Mouse (Mus musculus) inflammation-experienced regulatory T-cells, adult 6 months (primary cell): ENCODE results near the gene Syne1. TPM values are rescaled to one million over a fixed set of nuclear protein-coding genes. Genes with fewer than 3 reads are reported as not detected.

Experiments
- ATAC-seq: one replicate; pipeline ENCODE4 v1.8.0; 2017
- polyA plus RNA-seq, 3 experiments: library from polyadenylated mRNA; unstranded; fragments of 100-300 nt; shearing (Covaris generic); gene quantifications; one replicate each; pipeline ENCODE4 v1.2.1; 2017

Syne1 gene
- polyA plus RNA-seq, 3 experiments from 2014 or later: 13.9 to 24.2 (median 15.3) TPM

GRCm38 (mm10) chr10:5056243-5056735, 495.0 kb downstream of the Syne1 start:
- ATAC-seq: no peak

DNA sequence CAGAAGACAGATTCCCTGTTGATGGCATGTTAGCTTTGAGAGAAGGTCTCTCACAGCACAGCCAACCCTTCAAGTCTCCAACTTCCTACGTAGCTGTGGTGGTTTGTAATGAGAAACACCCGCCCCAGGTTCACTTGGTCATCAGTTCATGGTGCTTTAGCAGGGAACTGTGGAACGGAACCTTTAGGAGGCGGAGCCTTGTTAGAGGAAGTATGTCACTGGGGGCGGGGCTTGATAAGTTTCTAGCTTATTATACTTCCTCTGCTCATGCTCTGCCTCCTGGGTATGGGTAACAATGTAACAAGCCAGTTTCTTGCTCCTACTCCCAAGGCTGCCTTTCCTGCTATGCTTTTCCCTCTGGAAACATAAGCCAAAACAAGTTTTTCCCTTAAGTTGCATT, 505.6 kb downstream of the Syne1 start:
- ATAC-seq: no peak

DNA sequence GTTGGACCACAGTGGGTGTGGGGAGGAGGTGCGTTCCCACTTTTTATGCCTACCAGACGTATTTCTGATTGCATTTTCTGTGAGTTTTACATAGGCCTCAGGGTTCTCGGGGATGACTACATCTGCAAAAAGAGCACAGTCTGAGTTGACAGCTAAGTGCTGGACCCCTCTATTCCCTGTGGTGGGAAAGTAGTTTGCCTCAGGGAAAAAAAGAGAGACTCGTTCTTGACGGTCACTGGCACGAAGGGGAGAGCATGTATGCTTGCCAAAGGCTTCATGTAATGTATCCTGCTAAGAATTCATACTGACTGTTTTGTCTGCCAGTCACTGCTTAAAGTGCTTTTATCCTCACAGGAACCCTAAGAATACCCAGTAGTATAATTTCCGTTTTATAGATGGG, 506.1 kb downstream of the Syne1 start:
- ATAC-seq: no peak

GRCm38 (mm10) chr10:5044481-5044880, 506.8 kb downstream of the Syne1 start:
- ATAC-seq: no peak

DNA sequence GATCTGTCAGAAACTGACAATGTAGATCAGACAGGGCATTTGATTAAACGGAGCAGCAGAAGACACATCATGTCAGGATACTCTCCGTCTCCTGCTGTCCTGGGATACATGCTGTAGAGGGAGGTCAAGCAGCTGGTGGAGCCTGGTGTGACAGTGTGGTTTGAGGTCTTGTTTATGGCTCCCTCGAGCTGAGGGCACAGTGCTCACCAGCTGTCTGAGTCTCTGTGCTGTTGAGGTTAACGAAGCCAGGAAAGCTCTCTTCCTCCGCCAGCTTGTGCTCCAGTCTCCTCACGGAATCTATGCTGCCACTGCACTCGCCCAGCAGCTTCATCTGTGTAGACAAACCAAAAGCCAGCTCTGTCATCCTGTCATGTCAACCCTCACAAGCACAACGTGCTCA, 510.0 kb downstream of the Syne1 start:
- no peak for ATAC-seq

DNA sequence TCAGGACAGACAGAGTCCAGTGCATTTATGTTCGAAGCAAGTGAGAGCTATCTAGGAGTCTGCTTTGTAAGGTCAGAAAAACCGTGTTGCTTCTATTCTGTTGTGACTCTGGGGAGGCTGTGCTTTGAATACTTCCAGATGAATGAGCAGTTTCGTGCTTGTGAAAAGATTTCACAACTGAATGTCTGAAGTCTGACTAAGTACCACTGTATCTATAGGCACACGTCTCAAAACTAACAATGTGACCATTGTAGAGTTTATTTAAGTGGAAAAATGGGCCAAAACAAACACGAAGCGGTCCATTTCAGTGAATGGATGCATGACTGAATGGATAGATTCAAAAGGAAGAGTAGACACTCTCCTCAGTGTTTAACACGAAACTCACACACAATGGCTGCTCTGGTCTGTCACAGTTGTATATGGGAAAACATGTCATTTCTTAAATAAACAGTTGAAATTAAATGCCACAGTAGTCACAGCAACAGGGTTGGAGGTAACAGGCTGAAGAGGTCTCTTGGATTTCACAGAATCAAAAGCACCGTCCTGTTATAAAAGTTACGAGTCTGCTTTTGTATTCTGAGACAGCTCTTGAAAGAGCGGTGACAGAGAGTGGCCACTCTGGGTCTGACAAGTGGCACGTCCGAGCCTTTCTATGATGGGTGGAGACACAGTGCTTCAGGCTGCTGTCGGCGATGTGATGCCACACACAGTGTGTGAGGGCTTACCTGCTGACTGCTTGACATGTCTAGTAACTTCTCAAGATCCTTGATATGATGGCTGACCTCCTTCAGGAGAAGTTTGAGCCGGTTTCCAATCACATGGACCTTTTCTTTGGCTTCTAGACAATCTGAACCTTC, 518.9 kb downstream of the Syne1 start:
- no peak for ATAC-seq

DNA sequence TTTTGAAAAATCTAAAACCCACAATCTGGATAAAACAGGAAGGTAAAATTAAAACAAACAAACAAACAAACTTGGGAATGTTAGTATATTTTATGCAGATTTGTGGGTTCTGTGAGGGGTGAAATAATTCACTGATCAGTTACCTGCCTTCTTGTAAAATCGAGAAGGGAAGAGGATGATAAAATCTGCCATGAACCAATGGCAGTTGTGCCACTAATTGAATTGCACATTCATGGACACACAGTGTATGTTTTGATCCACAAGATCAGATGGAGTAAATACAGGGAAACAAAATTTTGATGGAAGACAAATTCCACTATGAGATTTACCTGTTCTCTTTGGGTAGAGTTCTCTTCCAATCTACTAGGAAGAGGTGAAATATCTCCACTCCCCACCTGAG, 521.4 kb downstream of the Syne1 start:
- no peak for ATAC-seq

DNA sequence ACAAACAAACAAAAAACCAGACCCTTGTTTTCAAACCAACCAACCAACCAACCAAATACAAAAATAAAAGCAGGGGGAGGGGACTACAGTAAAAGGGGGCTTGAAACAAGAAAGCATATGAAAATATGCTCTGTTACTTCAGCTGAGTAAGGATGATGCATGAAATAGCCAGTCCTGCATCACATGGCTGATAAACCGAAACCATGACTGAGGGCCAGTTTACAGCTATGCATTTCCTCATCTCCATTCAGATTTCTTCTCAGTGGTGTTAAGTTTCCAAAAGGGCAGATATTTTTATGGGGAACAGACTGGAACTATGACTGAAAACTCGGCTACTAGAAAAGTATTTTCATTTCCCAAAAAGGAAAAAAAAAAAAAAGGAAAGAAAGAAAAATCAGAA, 522.1 kb downstream of the Syne1 start:
- ATAC-seq: no peak

- ATAC-seq: no peak
These were observed 523.0 kb downstream of the Syne1 start for GRCm38 (mm10) chr10:5028301-5028700.

DNA sequence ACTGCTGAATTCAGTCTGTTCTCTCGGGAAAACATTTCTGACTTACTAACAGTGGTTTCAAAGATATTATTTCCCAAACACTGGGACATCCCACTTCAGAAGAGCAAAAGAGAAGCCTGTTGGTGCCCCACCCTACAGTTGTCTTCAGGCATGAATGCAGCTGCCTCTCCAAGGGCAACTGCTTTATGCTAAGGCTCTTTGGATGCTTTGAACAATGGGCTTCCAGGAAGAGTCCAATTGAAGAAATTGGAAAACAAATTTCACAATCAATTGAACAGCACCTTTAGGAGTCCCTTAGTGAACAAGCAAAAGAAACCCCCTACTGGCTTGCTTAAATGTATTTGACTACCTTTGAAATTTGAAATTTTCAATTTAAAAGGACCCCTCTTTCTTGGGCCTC, 524.1 kb downstream of the Syne1 start:
- no peak for ATAC-seq

DNA sequence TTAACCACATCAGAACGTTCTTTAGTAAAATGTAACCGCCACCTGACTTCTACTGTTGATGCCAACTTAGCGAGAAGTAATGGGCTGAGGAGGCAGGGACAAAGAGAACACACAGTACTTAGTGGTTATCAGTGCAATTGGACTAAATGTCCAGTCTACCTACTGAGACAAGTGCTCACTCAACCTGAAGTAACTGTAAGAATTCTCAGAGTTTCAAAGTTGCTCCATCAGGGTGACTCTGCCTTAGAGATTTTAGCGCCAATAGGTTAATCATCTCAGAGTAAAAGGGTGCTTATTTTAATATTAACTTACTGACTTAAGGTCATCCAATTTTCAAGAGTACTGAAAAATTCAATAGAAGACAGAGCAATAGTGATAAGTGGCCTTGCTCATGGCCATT, 525.4 kb downstream of the Syne1 start:
- ATAC-seq: no peak

DNA sequence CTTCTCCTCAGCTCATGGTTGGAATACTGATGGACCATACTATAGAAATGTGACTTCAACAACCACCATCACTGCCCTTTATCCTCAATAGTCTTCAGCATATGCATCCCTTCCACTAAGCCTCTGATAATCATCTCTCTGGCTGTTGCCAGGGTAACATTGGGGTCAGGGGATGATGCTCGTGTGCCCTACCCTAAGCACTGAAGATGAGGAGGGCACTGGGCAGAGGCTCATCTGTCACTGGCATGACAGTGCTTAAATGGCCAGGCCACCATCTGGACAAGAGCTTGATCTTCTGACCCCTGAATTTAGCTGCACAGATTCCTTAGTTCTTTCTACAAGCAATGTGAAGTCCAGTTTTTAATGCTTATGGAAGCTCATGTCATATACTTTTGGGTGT, 534.1 kb downstream of the Syne1 start:
- no peak for ATAC-seq

DNA sequence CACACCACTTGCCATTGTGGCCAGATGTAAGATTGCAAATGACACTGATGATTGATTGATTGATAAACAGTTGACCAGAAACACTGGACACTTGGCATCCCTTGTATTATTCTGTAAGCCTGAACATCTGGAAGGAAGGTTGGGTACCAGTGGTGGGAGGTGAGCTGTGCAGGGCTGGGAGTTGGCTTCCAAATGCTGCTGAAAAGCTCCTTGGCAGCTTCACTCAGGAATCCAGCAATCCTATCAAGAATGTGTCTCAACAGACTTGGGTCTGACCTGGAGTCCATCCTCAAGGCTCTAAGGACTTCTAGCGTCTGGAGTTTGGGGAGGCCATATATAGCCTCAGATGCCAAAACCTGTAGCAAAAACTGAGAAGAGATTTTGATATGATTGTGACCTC, 536.3 kb downstream of the Syne1 start:
- no peak for ATAC-seq

GRCm38 (mm10) chr10:5012004-5012403, 539.3 kb downstream of the Syne1 start:
- no peak for ATAC-seq

DNA sequence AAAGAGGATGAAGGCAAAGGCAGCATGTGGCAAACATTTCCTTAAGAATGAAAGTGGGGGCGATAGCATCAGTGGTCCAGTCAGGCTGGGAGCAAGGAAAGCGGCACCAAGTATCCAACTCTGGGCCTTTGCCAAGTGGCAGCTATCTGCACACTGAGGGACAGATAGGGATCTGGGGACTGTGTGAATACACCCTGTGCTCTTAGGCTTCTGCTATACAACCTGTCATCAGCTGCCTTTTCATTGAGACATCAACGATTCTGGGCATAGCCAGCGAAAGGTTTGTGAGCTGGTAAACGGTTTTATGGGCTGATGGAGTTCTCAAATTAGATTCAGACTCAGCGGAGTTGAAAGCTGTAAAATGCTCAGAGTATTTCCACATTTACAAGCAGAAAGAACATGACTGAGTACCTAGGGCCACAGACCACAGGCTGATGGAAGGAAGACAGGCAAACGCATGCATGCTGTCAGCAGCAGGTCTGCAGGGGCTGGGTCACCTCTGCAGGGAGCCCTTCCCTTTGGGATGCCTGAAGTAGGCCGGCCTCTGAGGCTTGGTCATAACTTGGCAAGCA, 542.4 kb downstream of the Syne1 start:
- ATAC-seq: no peak

GRCm38 (mm10) chr10:4996592-4996991, 554.7 kb downstream of the Syne1 start:
- ATAC-seq: no peak

- ATAC-seq: no peak
These were observed 557.5 kb downstream of the Syne1 start for GRCm38 (mm10) chr10:4993802-4994201.

DNA sequence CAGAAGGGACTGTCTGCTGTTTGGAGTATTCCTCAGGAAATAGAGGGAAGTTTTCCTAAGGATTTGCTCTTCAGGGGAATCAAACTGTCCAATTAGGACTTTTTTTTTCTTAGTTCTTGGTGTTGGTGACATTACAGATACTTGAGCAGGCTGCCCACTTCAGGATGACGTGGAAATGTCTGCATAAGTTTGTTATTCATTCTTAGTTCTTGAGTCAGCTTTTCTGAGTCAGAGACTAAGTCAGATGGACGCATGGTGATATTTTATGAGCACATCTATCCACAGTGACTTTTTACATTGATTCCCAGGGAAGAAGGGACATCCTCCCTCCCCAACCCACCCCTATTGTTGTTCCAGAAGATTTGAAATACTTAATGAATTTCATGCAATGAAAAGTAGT, 567.4 kb downstream of the Syne1 start:
- ATAC-seq: no peak

GRCm38 (mm10) chr10:4977374-4977773, 573.9 kb downstream of the Syne1 start:
- ATAC-seq: no peak

- no peak for ATAC-seq
These were observed 574.7 kb downstream of the Syne1 start for GRCm38 (mm10) chr10:4976557-4976956.

- ATAC-seq: no peak
These were observed 577.0 kb downstream of the Syne1 start for GRCm38 (mm10) chr10:4974246-4974645.

GRCm38 (mm10) chr10:4972026-4972425, 579.3 kb downstream of the Syne1 start:
- no peak for ATAC-seq

GRCm38 (mm10) chr10:4971586-4971985, 579.7 kb downstream of the Syne1 start:
- no peak for ATAC-seq

DNA sequence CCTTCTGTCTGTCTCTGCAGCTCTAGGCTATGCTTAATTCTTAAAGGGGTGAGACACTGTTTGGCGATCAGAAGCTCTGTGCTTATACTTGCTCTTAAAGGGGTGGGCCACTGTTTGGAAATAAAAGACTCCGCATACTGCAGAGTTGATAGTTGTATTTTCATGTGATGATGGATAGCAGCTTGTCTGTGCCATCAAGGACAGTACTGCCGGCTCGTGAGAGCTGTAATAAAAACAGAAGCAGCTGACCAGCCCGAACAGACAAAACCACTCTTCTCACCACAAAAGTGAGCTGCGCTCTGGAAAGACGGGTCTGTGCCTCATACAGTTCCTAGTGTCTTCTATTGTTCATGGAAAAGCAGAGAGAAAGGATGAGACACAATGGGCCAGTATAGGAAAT, 580.1 kb downstream of the Syne1 start:
- no peak for ATAC-seq
